Mouse (Mus musculus): ENCODE data around the gene Uaca. TPM values are rescaled to one million over a fixed set of nuclear protein-coding genes. Genes with fewer than 3 reads are reported as not detected.

Uaca gene
- total RNA-seq, 2 experiments from 2014 or later: 6.8 to 6.9 TPM

GRCm38 (mm10) chr9:60920673-60921062, 126.3 kb downstream of the Uaca start:
- TF ChIP-seq CTCF (conservative IDR thresholded peaks at IDR 0.05): no peak
- no peak overlapping the region for H3K4me3 ChIP-seq
- DNase-seq (ENCODE audit: low spot score in 2 of 2): no peak
- no peak overlapping the region for H3K27ac ChIP-seq

- no peak overlapping the region for H3K4me3 ChIP-seq
- H3K27ac ChIP-seq: no peak overlapping the region
- DNase-seq (ENCODE audit: low spot score in 2 of 2): no peak
- no peak for TF ChIP-seq CTCF (conservative IDR thresholded peaks at IDR 0.05)
These were observed 126.9 kb downstream of the Uaca start for GRCm38 (mm10) chr9:60921287-60921686.

- H3K4me3 ChIP-seq: no peak overlapping the region
- no peak for TF ChIP-seq CTCF (conservative IDR thresholded peaks at IDR 0.05)
These were observed 127.5 kb downstream of the Uaca start for GRCm38 (mm10) chr9:60921831-60922230.

GRCm38 (mm10) chr9:60926301-60926700, 132.0 kb downstream of the Uaca start:
- Histone ChIP-seq H3K27ac (no peak overlapping the region), H3K4me3 (no peak overlapping the region)
- no peak for TF ChIP-seq CTCF (conservative IDR thresholded peaks at IDR 0.05)
- no peak for DNase-seq (ENCODE audit: low spot score in 2 of 2)

More at GRCm38 (mm10) chr9:60921831-60922230, 127.5 kb downstream of the Uaca start:
- H3K27ac ChIP-seq: no peak overlapping the region
- DNase-seq (ENCODE audit: low spot score in 2 of 2): no peak

- TF ChIP-seq CTCF (conservative IDR thresholded peaks at IDR 0.05): no peak
- Histone ChIP-seq H3K4me3 (no peak overlapping the region), H3K27ac (no peak overlapping the region)
- DNase-seq (ENCODE audit: low spot score in 2 of 2): no peak
These were observed 135.1 kb downstream of the Uaca start for GRCm38 (mm10) chr9:60929290-60929983.

Other genes starting within 250 kb of the Uaca start
- gene Lrrc49, start 106.4 kb upstream of the Uaca start, total RNA-seq (2021): 10 to 100 TPM; 54.7 to 59.3 TPM
- gene Larp6, start 81.6 kb upstream of the Uaca start, total RNA-seq (2021): 10 to 100 TPM; 37.9 to 39.2 TPM

Measured in layer of hippocampus, adult 2 months (tissue).